Mouse (Mus musculus) erythroid progenitor cell, adult 5-6 weeks (primary cell): Measurements from ENCODE around the gene Tubgcp3. TPM values are rescaled to one million over a fixed set of nuclear protein-coding genes. Genes with fewer than 3 reads are reported as not detected.

Experiments used
- ATAC-seq: replicated peaks from 2 replicates; pipeline ENCODE4 v1.8.0; 2016; ENCODE audit warnings: moderate number of reproducible peaks, mild to moderate bottlenecking, moderate TSS enrichment, inconsistent platforms; ENCODE audit not compliant: poor library complexity, low FRiP score, severe bottlenecking
- total RNA-seq, 2 experiments: library from RNA; stranded (forward) in 1 of 2; stranded (reverse) in 1 of 2; fragments of 150-400 nt in 1 of 2; fragments of 186-747, 209-891 nt in 1 of 2; gene quantifications; 2 replicates each; pipeline versions ENCODE4 v1.2.3 to v1.2.4; 2015 to 2017; ENCODE audit warnings: low replicate concordance in 2 of 2

Tubgcp3 gene
- total RNA-seq, 2 experiments from 2014 or later: 58.9 to 65.4 TPM

- ATAC-seq: no peak
These were observed 107.7 kb downstream of the Tubgcp3 start for GRCm38 (mm10) chr8:12564307-12564706.

Other genes with a start within 250 kb of the Tubgcp3 start
- not detected in 2 replicates for gene Spaca7, start 99.2 kb downstream of the Tubgcp3 start, total RNA-seq (2015; ENCODE audit: low replicate concordance)
- gene Spaca7, start 99.2 kb downstream of the Tubgcp3 start, total RNA-seq (2017; ENCODE audit: low replicate concordance): not detected in 2 replicates
- gene Atp11a, start 84.8 kb upstream of the Tubgcp3 start, total RNA-seq (2015; ENCODE audit: low replicate concordance): 1.7 and 4.3 TPM in 2 replicates
- 1.7 and 4.6 TPM in 2 replicates for gene Atp11a, start 84.8 kb upstream of the Tubgcp3 start, total RNA-seq (2017; ENCODE audit: low replicate concordance)
- gene Mcf2l, start 201.6 kb upstream of the Tubgcp3 start, total RNA-seq (2015; ENCODE audit: low replicate concordance): 1.3 TPM in 1 of 2 replicates, not detected in the other
- gene Mcf2l, start 201.6 kb upstream of the Tubgcp3 start, total RNA-seq (2017; ENCODE audit: low replicate concordance): 1.2 and 1.7 TPM in 2 replicates